Comparison of ENCODE assay signal across 9 mouse cellular contexts in the genomic region with DNA sequence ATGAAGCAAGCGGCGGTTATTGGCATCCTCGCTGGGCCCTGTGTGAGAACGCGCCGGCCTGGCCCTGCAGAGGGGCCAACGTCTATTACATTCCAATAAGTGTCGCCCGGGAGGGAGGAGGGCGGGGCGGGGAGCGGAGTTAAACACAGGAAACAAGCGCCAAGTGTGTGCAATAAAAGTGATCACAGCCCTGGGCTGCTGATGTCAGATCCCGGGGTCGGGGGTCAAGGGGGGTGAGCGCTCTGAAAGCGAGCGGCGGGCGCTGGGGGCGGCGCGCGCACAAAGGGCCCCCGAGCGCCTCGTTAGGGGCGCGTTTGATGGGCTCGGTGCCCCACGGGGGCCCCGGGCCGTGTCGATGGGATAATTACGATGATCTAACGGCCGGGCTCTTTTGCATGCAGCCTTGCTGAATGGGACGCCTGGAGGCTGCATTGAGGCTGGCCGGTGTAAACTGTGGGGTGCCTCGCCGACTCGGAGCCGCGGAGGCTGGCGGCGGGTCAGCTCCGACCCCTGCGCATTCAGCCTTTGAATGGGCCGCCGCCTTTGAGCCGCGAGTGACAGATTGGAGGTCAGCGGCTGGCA.
A peak's percentile ranks its signal among the peaks of the same experiment; 100 is the strongest.
DNase-seq lines count a peak whose midpoint lies in the region; ATAC-seq lines count a peak whose summit lies in the region.
"Had no signal": no experiment of that assay in that cellular context is flagged by ENCODE, and none has a peak within 500 bp of the region (broad histone marks: within the 10 kb centered on the region; RNA-seq: fewer than 3 reads in every experiment).

No protein-coding gene starts in this region.

- H3K27ac ChIP-seq in embryonic facial prominence, embryonic 13.5 days, result no peak overlapping the region
- H3K27ac ChIP-seq in liver, embryonic 11.5 days (ENCODE audit: low read depth, low read length), result no peak overlapping the region

- H3K27me3 ChIP-seq in embryonic facial prominence, embryonic 13.5 days, result peaks cover 77% of the 10 kb centered on the region
- peaks cover 75% of the 10 kb centered on the region for H3K27me3 ChIP-seq in liver, embryonic 11.5 days (replicated peaks; ENCODE audit: control insufficient read depth, insufficient read depth, low read length)

- no peaks in the 10 kb centered on the region for H3K36me3 ChIP-seq in embryonic facial prominence, embryonic 13.5 days
- no peaks in the 10 kb centered on the region for H3K36me3 ChIP-seq in liver, embryonic 11.5 days (ENCODE audit: control insufficient read depth, insufficient read depth, low read length)
- H3K36me3 ChIP-seq: G1E had no signal

- H3K4me2 ChIP-seq in embryonic facial prominence, embryonic 13.5 days, result peak overlapping the region; percentile 95
- peak overlapping the region; percentile 68 for H3K4me2 ChIP-seq in liver, embryonic 11.5 days

- intact Hi-C loops in gastrocnemius, postnatal 36 days (cut with DNase I), result no loop called here

- peak overlapping the region; percentile 48 for H3K4me3 ChIP-seq in embryonic facial prominence, embryonic 13.5 days
- peak overlapping the region; percentile 44 for H3K4me3 ChIP-seq in liver, embryonic 11.5 days (ENCODE audit: low read depth, low read length)

- DNase-seq in gastrocnemius, adult 18-20 months (ENCODE audit: low spot score), result peak; percentile 1
- no peak for DNase-seq in gastrocnemius, postnatal 36 days
- DNase-seq in MN1 (ENCODE audit: low spot score), result peak; percentile 10
- DNase-seq in liver, embryonic 11.5 days (ENCODE audit: low spot score), result peak; percentile 45
- DNase-seq in neural tube, embryonic 10.5 days (ENCODE audit: extremely low spot score, low spot score), result peak; percentile 88
- no peak for DNase-seq in ovary, adult 18-20 months (ENCODE audit: low spot score)

- H3K4me1 ChIP-seq in embryonic facial prominence, embryonic 13.5 days, result peaks cover 47% of the 10 kb centered on the region
- no peaks in the 10 kb centered on the region; the same call in 1 of the 2 replicates for H3K4me1 ChIP-seq in liver, embryonic 11.5 days (replicated peaks; ENCODE audit: control insufficient read depth, insufficient read depth, low read length)

- no peaks in the 10 kb centered on the region for H3K9me3 ChIP-seq in embryonic facial prominence, embryonic 13.5 days
- H3K9me3 ChIP-seq in liver, embryonic 11.5 days (ENCODE audit: control insufficient read depth, low read length), result no peaks in the 10 kb centered on the region

- peak overlapping the region; percentile 65 for H3K9ac ChIP-seq in embryonic facial prominence, embryonic 13.5 days
- no peak overlapping the region for H3K9ac ChIP-seq in liver, embryonic 11.5 days (ENCODE audit: low read depth, low read length)

- ATAC-seq in embryonic facial prominence, embryonic 13.5 days (ENCODE audit: insufficient number of reproducible peaks, insufficient read depth, low FRiP score, low TSS enrichment, low read depth), result no peak
- peak; percentile 42 to 48; a peak in 2 of 4 replicates for ATAC-seq in hematopoietic stem cell, adult 5-6 weeks (replicated peaks in 1 of 2; ENCODE audit: insufficient read depth in 1 of 2, low FRiP score in 2 of 2, low TSS enrichment in 1 of 2, low read depth in 1 of 2, poor library complexity in 2 of 2, severe bottlenecking in 2 of 2)
- ATAC-seq in liver, embryonic 11.5 days (replicated peaks; ENCODE audit: low FRiP score), result no peak; the same call in 1 of the 2 replicates

- WGBS in embryonic facial prominence, embryonic 13.5 days, result under 1% methylated on average over 52 of the region's 53 CpGs
- WGBS in liver, embryonic 11.5 days, result 1% methylated on average over 53 of the region's 53 CpGs

Comparison
In these comparisons a context has a peak if more than half of its experiments do, and no peak if none do; other contexts are left out.
1. DNase-seq: peak in gastrocnemius, adult 18-20 months (single experiment), MN1 (single experiment), liver, embryonic 11.5 days (single experiment) and neural tube, embryonic 10.5 days (single experiment); none in gastrocnemius, postnatal 36 days (0 of 2) and ovary, adult 18-20 months (single experiment).
2. ATAC-seq: peak in hematopoietic stem cell, adult 5-6 weeks (2 of 2); none in embryonic facial prominence, embryonic 13.5 days (single experiment) and liver, embryonic 11.5 days (single experiment).